In the genomic region with DNA sequence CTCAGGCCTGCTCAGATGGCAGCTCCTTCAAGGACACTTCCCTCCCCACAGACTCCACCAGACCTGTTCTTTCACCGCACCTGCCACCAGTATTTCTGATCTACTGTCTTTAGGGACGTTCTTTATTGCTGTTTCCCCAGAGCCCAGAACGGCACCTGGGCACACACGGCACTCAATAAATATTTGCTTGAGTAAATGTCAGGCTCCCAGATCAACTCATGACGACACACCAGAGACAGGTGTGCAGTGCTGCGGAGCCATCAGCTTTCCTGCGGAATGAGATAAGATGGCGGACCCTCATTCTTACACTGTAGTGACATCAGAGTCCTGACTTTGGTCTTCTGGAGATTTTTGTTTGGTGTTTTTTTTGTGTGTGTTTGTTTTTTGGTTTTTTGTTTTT, we compare ENCODE assay signal across 28 mouse cellular contexts. TPM values are rescaled to one million over a fixed set of nuclear protein-coding genes. Genes with fewer than 3 reads are reported as not detected.
DNase-seq lines count a peak whose midpoint lies in the region; ATAC-seq and TF ChIP-seq lines count a peak whose summit lies in the region.
"Had no signal": no experiment of that assay in that cellular context is flagged by ENCODE, and none has a peak within 500 bp of the region (broad histone marks: within the 10 kb centered on the region; RNA-seq: fewer than 3 reads in every experiment).

No protein-coding gene starts in this region.

- TF ChIP-seq EP300 in liver, postnatal 0 days (IDR thresholded peaks at IDR 0.05; ENCODE audit: low read depth), result no peak

- peak overlapping the region; percentile 13; the same call in 1 of the 2 replicates for H3K27ac ChIP-seq in kidney, postnatal 0 days
- H3K27ac ChIP-seq in liver, postnatal 0 days (ENCODE audit: low read depth), result 0 out of 2 replicates have a peak overlapping the region, but pooled peaks have one; percentile 3
- H3K27ac ChIP-seq in intestine, embryonic 16.5 days (ENCODE audit: low read length), result peak overlapping the region; percentile 51
- H3K27ac ChIP-seq in heart, embryonic 10.5 days, result no peak overlapping the region
- H3K27ac ChIP-seq: embryonic facial prominence, embryonic 10.5 days; embryonic facial prominence, embryonic 13.5 days; forebrain, embryonic 13.5 days; heart, embryonic 13.5 days; hindbrain, embryonic 15.5 days had no signal

- peaks cover 29% of the 10 kb centered on the region for H3K36me3 ChIP-seq in kidney, postnatal 0 days (ENCODE audit: insufficient read depth, low read length)
- H3K36me3 ChIP-seq in liver, postnatal 0 days (replicated peaks; ENCODE audit: insufficient read depth, low read length), result peaks cover 22% of the 10 kb centered on the region
- peaks cover 17% of the 10 kb centered on the region for H3K36me3 ChIP-seq in intestine, embryonic 16.5 days (ENCODE audit: control insufficient read depth, insufficient read depth, low read length)
- H3K36me3 ChIP-seq in heart, embryonic 10.5 days, result peaks cover 60% of the 10 kb centered on the region

- H3K4me1 ChIP-seq in kidney, postnatal 0 days (replicated peaks; ENCODE audit: insufficient read depth, low read length), result 0 out of 2 replicates have a peak, but pooled peaks cover under 1% of the 10 kb centered on the region
- 0 out of 2 replicates have a peak, but pooled peaks cover under 1% of the 10 kb centered on the region for H3K4me1 ChIP-seq in liver, postnatal 0 days (ENCODE audit: insufficient read depth)
- peaks cover under 1% of the 10 kb centered on the region; the same call in 1 of the 2 replicates for H3K4me1 ChIP-seq in intestine, embryonic 16.5 days (ENCODE audit: control insufficient read depth, insufficient read depth, low read length)
- H3K4me1 ChIP-seq in heart, embryonic 10.5 days, result peaks cover 12% of the 10 kb centered on the region

- WGBS in kidney, postnatal 0 days, result 85% methylated on average over 8 of the region's 8 CpGs
- WGBS in liver, postnatal 0 days (ENCODE audit: insufficient replicate concordance), result 66% methylated on average over 8 of the region's 8 CpGs
- 67% methylated on average over 8 of the region's 8 CpGs for WGBS in intestine, embryonic 16.5 days
- 31% methylated on average over 8 of the region's 8 CpGs for WGBS in large intestine, adult 2 months
- 90% methylated on average over 8 of the region's 8 CpGs for WGBS in heart, embryonic 10.5 days

- H3K9ac ChIP-seq in kidney, postnatal 0 days (ENCODE audit: low read depth, low read length), result no peak overlapping the region
- H3K9ac ChIP-seq in liver, postnatal 0 days (replicated peaks), result no peak overlapping the region
- no peak overlapping the region for H3K9ac ChIP-seq in intestine, embryonic 16.5 days (ENCODE audit: low read depth, low read length)
- H3K9ac ChIP-seq: embryonic facial prominence, embryonic 13.5 days; forebrain, embryonic 13.5 days; forebrain, postnatal 0 days; heart, embryonic 13.5 days; hindbrain, embryonic 15.5 days had no signal

- no peak for DNase-seq in kidney, postnatal 0 days (ENCODE audit: low spot score)
- no peak for DNase-seq in kidney, adult 8-10 months
- DNase-seq in liver, postnatal 0 days, result no peak
- DNase-seq in liver, result no peak
- peak; percentile 42 for DNase-seq in large intestine, adult 2 months (ENCODE audit: low read depth, low spot score)
- DNase-seq in left cerebral cortex, adult 8-10 months (ENCODE audit: low spot score in 2 of 2), result no peak
- DNase-seq in heart, embryonic 10.5 days (ENCODE audit: low spot score), result no peak
- DNase-seq: adrenal gland, adult 8-10 months; adrenal gland, postnatal 25 days; cerebellum, adult 11-12 months; cerebellum, adult 8-10 months; cerebellum, postnatal 10 days; cerebellum, postnatal 36 days; embryo, embryonic 11 days; forebrain, postnatal 0 days; gastrocnemius, postnatal 25 days; heart, adult 18-20 months; heart, postnatal 14 days; heart, postnatal 4 days had no signal

- no peak for TF ChIP-seq CTCF in kidney, postnatal 0 days (IDR thresholded peaks at IDR 0.05; ENCODE audit: low read depth)
- TF ChIP-seq CTCF in liver, postnatal 0 days (IDR thresholded peaks at IDR 0.05; ENCODE audit: low read depth), result no peak

- no peak for ATAC-seq in kidney, postnatal 0 days (replicated peaks; ENCODE audit: low FRiP score, low read depth)
- peak; percentile 65 for ATAC-seq in liver, postnatal 0 days
- ATAC-seq in intestine, embryonic 16.5 days, result 0 out of 2 replicates have a peak, but pooled peaks have one; percentile 23
- ATAC-seq: activated CD4-positive, CD25-positive, alpha-beta regulatory T cell, adult 4 months; forebrain, embryonic 13.5 days; forebrain, postnatal 0 days had no signal

- H3K4me2 ChIP-seq in kidney, postnatal 0 days (ENCODE audit: low read length), result no peak overlapping the region
- no peak overlapping the region for H3K4me2 ChIP-seq in liver, postnatal 0 days (ENCODE audit: low read depth, low read length)
- no peak overlapping the region for H3K4me2 ChIP-seq in intestine, embryonic 16.5 days (ENCODE audit: low read depth, low read length)
- H3K4me2 ChIP-seq: embryonic facial prominence, embryonic 13.5 days; forebrain, embryonic 13.5 days; heart, embryonic 13.5 days; hindbrain, embryonic 15.5 days had no signal

- H3K4me3 ChIP-seq in kidney, postnatal 0 days (replicated peaks; ENCODE audit: low read depth, low read length), result no peak overlapping the region
- no peak overlapping the region for H3K4me3 ChIP-seq in liver, postnatal 0 days (ENCODE audit: low read depth, low read length)
- no peak overlapping the region for H3K4me3 ChIP-seq in intestine, embryonic 16.5 days (ENCODE audit: low read length)
- H3K4me3 ChIP-seq in heart, embryonic 10.5 days, result no peak overlapping the region
- H3K4me3 ChIP-seq: embryonic facial prominence, embryonic 10.5 days; embryonic facial prominence, embryonic 13.5 days; erythroblast, embryonic 14.5 days; forebrain, embryonic 13.5 days; heart, embryonic 13.5 days; hindbrain, embryonic 15.5 days had no signal

- no peaks in the 10 kb centered on the region for H3K27me3 ChIP-seq in kidney, postnatal 0 days (ENCODE audit: insufficient read depth, low read length)
- no peaks in the 10 kb centered on the region for H3K27me3 ChIP-seq in liver, postnatal 0 days (ENCODE audit: insufficient read depth, low read length)
- no peaks in the 10 kb centered on the region for H3K27me3 ChIP-seq in intestine, embryonic 16.5 days (replicated peaks; ENCODE audit: control insufficient read depth, insufficient read depth, low read length)
- no peaks in the 10 kb centered on the region for H3K27me3 ChIP-seq in heart, embryonic 10.5 days (ENCODE audit: insufficient read depth, poor library complexity, severe bottlenecking)
- H3K27me3 ChIP-seq: embryonic facial prominence, embryonic 13.5 days; forebrain, embryonic 13.5 days; heart, embryonic 13.5 days; hindbrain, embryonic 15.5 days had no signal

- no peaks in the 10 kb centered on the region for H3K9me3 ChIP-seq in kidney, postnatal 0 days (replicated peaks; ENCODE audit: low read length)
- H3K9me3 ChIP-seq in liver, postnatal 0 days (ENCODE audit: low read length), result no peaks in the 10 kb centered on the region
- no peaks in the 10 kb centered on the region for H3K9me3 ChIP-seq in intestine, embryonic 16.5 days (ENCODE audit: control insufficient read depth, low read length)
- H3K9me3 ChIP-seq in heart, embryonic 10.5 days, result no peaks in the 10 kb centered on the region
- H3K9me3 ChIP-seq: embryonic facial prominence, embryonic 10.5 days; embryonic facial prominence, embryonic 13.5 days; forebrain, embryonic 13.5 days; heart, embryonic 13.5 days; hindbrain, embryonic 15.5 days had no signal

RNA-seq across cellular contexts. Expression of gene Egfl8, which starts 5.2 kb away (rescaled TPM):
- 5.9 and 6.6 TPM in 2 replicates for polyA plus RNA-seq in kidney, postnatal 0 days (2015; fragmentation: Nextera tagmentation; extraction: Ambion mirVana)
- 0.46 and 0.66 TPM in 2 replicates for polyA plus RNA-seq in liver, postnatal 0 days (2015; fragmentation: Nextera tagmentation; extraction: Ambion mirVana)
- 4.0 and 4.6 TPM in 2 replicates for polyA plus RNA-seq in intestine, embryonic 16.5 days (2015; fragmentation: Nextera tagmentation; extraction: Ambion mirVana)
- polyA plus RNA-seq in large intestine, adult 2 months (2012; rRNA removed), result 1.7 and 2.2 TPM in 2 replicates
- total RNA-seq in left cerebral cortex, adult 8-10 months (2022), result 1 to 10 TPM; 3.0 to 4.9 (median 3.4) TPM
- polyA plus RNA-seq in heart, embryonic 10.5 days (2016; fragmentation: Nextera tagmentation; extraction: Ambion mirVana), result 0.49 and 1.7 TPM in 2 replicates

RNA-seq across cellular contexts. Expression of gene Ppt2, which starts 7.3 kb away (rescaled TPM):
- 62.9 and 65.5 TPM in 2 replicates for polyA plus RNA-seq in kidney, postnatal 0 days (2015; fragmentation: Nextera tagmentation; extraction: Ambion mirVana)
- polyA plus RNA-seq in liver, postnatal 0 days (2015; fragmentation: Nextera tagmentation; extraction: Ambion mirVana), result 19.3 and 19.8 TPM in 2 replicates
- polyA plus RNA-seq in intestine, embryonic 16.5 days (2015; fragmentation: Nextera tagmentation; extraction: Ambion mirVana), result 32.3 and 32.9 TPM in 2 replicates
- 31.1 and 35.8 TPM in 2 replicates for polyA plus RNA-seq in large intestine, adult 2 months (2012; rRNA removed)
- 10 to 100 TPM; 38.1 to 48.6 (median 45.4) TPM for total RNA-seq in left cerebral cortex, adult 8-10 months (2022)
- 24.3 and 27.5 TPM in 2 replicates for polyA plus RNA-seq in heart, embryonic 10.5 days (2016; fragmentation: Nextera tagmentation; extraction: Ambion mirVana)

RNA-seq across cellular contexts. Expression of gene Prrt1, which starts 8.3 kb away (rescaled TPM):
- polyA plus RNA-seq in kidney, postnatal 0 days (2015; fragmentation: Nextera tagmentation; extraction: Ambion mirVana), result 0.36 and 0.55 TPM in 2 replicates
- 0.05 TPM in 1 of 2 replicates, not detected in the other for polyA plus RNA-seq in liver, postnatal 0 days (2015; fragmentation: Nextera tagmentation; extraction: Ambion mirVana)
- 0.32 and 0.47 TPM in 2 replicates for polyA plus RNA-seq in intestine, embryonic 16.5 days (2015; fragmentation: Nextera tagmentation; extraction: Ambion mirVana)
- polyA plus RNA-seq in large intestine, adult 2 months (2012; rRNA removed), result 4.5 and 5.7 TPM in 2 replicates
- total RNA-seq in left cerebral cortex, adult 8-10 months (2022), result 100 to 1,000 TPM in 3 of 4 experiments, 10 to 100 TPM in 1; 90.1 to 149 (median 116) TPM
- polyA plus RNA-seq in heart, embryonic 10.5 days (2016; fragmentation: Nextera tagmentation; extraction: Ambion mirVana), result 0.11 TPM in 1 of 2 replicates, not detected in the other
- polyA plus RNA-seq: C2C12; erythroblast, embryonic 14.5 days had no signal

RNA-seq across cellular contexts. Expression of gene Agpat1, which starts 16.9 kb away (rescaled TPM):
- 56.1 and 58.6 TPM in 2 replicates for polyA plus RNA-seq in kidney, postnatal 0 days (2015; fragmentation: Nextera tagmentation; extraction: Ambion mirVana)
- polyA plus RNA-seq in liver, postnatal 0 days (2015; fragmentation: Nextera tagmentation; extraction: Ambion mirVana), result 9.9 and 11.1 TPM in 2 replicates
- polyA plus RNA-seq in intestine, embryonic 16.5 days (2015; fragmentation: Nextera tagmentation; extraction: Ambion mirVana), result 61.8 and 67.9 TPM in 2 replicates
- 255 and 267 TPM in 2 replicates for polyA plus RNA-seq in large intestine, adult 2 months (2012; rRNA removed)
- 100 to 1,000 TPM; 150 to 164 (median 155) TPM for total RNA-seq in left cerebral cortex, adult 8-10 months (2022)
- 44.8 and 57.8 TPM in 2 replicates for polyA plus RNA-seq in heart, embryonic 10.5 days (2016; fragmentation: Nextera tagmentation; extraction: Ambion mirVana)

RNA-seq across cellular contexts. Expression of gene Rnf5, which starts 17.5 kb away (rescaled TPM):
- 154 and 177 TPM in 2 replicates for polyA plus RNA-seq in kidney, postnatal 0 days (2015; fragmentation: Nextera tagmentation; extraction: Ambion mirVana)
- 78.4 and 80.0 TPM in 2 replicates for polyA plus RNA-seq in liver, postnatal 0 days (2015; fragmentation: Nextera tagmentation; extraction: Ambion mirVana)
- polyA plus RNA-seq in intestine, embryonic 16.5 days (2015; fragmentation: Nextera tagmentation; extraction: Ambion mirVana), result 190 and 197 TPM in 2 replicates
- polyA plus RNA-seq in large intestine, adult 2 months (2012; rRNA removed), result 171 and 173 TPM in 2 replicates
- 10 to 100 TPM; 73.3 to 77.6 (median 76.0) TPM for total RNA-seq in left cerebral cortex, adult 8-10 months (2022)
- 139 and 157 TPM in 2 replicates for polyA plus RNA-seq in heart, embryonic 10.5 days (2016; fragmentation: Nextera tagmentation; extraction: Ambion mirVana)
